Mouse (Mus musculus): Measurements from ENCODE around the gene Hist1h3e.
"Not testable (repeated sequence)": the region's sequence is repeated elsewhere in the genome, so short reads cannot be mapped to it uniquely, and the experiment has no call there.

Gene Hist1h3e

DNA sequence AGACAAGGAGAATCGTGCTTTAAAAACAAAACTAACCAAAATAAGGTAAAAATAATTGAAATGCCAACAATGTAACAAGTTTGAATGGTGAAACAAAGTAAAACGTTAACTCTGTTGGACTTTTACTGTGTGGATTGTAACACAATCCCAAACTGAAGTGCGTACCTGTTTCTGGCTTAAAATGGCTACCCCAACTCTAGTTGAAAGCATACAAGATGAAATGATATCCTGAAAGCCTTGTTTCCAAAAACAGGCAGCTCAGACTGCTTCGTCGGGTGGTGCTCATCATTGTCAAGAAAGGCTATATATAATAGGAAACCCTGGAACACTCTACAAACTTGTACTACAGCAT is 662 bp downstream of the Hist1h3e start:
- DNase-seq (ENCODE audit: low read depth): not testable (repeated sequence)

DNA sequence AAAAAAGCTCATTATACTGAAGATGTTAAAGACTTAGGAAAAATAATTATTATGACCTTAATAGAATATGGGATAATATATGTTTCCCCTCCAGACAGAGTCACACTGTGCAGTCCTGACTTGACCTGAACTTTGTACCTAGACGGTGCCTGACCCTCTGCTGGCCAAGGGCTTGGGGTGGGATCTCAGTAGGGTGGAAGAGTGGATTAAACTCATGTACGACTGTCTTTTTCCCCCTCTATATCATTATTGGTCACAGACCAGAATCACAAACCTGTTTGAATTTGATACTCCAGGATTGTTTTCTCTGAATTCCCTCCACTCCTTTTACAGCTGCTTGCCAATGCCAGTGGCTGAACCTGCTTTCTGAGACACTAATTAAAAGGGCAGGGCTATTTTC is 1.5 kb downstream of the Hist1h3e start:
- not testable (repeated sequence) for DNase-seq (ENCODE audit: low read depth)

GRCm38 (mm10) chr13:23556906-23557305 is 5.3 kb downstream of the Hist1h3e start:
- DNase-seq (ENCODE audit: low read depth): no peak

DNA sequence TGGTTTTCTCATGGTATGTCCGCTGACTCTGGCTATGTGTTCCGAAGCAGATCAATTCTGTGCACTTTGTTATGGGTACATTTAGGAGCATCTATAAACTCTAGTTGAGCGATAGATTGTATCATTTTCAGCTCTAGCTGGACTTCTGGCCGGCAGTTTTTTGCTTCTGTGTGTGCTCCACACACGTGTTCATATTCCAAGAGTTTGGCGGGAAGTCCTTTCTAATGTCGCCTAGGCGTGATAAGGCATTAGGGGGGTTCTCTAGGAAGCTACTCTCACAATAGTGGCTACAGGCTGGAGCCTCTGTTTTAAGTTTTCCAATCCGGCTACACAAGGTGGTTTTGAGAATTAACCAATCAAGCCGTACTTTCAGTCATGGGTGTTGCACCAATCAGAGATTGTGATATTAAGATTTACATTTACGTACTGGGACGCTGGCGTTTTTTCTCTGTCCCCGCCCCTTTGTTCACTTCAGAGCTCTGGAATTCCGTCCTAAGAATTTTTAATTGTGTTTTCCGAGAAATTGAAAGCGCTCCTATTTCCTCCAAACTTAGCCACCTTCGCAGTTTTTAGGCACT is 6.2 kb downstream of the Hist1h3e start:
- DNase-seq (ENCODE audit: low read depth): no peak

- no peak for DNase-seq (ENCODE audit: low read depth)
These were observed 7.0 kb downstream of the Hist1h3e start for GRCm38 (mm10) chr13:23554925-23555838.

DNA sequence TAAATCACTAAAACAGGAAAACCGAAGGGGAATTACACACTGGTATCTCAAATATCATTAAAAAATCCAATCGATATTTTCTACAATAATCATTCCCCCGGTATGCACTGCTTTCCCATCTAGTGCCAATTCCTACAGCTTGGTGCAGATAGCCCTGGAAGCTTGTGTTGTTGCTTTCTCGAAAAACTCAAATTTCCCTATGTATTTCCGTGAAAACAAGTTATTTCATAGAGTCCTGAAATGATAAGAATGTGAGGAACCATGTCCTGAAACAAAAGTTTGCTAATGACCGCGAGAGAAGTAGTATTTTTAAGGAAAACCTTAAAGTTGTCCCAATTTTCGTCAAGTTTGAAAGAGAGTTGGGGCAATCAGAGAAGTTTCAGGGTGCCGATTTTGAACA is 7.8 kb downstream of the Hist1h3e start:
- DNase-seq (ENCODE audit: low read depth): no peak

DNA sequence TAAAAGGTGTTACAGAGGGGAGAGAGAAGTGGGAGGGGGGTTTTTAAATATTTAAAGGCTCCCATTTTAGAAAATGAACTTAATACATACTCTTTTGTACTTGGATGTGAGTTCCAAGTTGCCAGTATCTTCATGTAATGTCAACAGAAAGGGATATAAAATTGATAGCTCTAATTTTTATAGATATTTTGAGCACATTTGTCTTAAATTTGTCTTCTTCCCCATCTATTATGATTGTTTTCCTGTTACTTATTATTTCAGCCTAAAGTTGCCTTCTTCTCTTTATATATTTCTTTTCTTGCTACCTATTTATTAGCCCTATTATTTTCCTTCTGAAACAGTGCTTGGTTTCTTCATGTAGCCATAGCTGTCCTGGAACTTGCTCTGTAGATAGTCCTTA is 9.2 kb downstream of the Hist1h3e start, which contains the start of gene Hist1h1d:
Hist1h1d (plus strand) TSS at position 301 of the 400 bp plus-strand sequence.
- DNase-seq (ENCODE audit: low read depth): no peak

- no peak for DNase-seq (ENCODE audit: low read depth)
These were observed 9.9 kb downstream of the Hist1h3e start for GRCm38 (mm10) chr13:23551931-23552914.

DNA sequence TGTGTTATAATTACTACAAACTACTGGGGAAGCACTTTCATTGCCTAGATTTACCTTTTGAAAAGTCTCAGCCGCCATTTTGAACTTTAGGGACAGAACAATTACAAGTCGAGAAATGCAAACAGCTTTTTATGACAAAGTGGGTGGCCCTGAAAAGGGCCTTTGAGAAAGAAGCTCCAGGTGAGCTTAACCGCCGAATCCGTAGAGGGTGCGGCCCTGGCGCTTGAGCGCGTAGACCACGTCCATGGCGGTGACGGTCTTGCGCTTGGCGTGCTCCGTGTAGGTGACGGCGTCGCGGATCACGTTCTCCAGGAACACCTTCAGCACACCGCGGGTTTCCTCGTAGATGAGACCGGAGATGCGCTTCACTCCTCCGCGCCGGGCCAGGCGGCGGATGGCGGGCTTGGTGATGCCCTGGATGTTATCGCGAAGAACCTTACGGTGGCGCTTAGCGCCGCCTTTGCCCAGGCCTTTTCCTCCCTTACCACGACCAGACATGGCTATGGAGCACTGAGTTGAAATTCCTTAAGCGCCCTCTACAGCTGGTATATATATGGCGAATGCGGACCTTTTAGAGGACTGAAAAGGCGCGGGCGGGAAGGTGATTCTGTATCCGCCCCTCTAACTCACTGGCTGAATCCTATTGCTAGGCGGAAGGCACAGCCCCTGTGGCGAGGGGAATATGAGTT is 10.9 kb downstream of the Hist1h3e start, which contains the start of gene Hist1h4f:
Hist1h4f (minus strand) TSS at position 503 of the 689 bp plus-strand sequence.
- peak; percentile 90 for DNase-seq (ENCODE audit: low read depth)

- DNase-seq (ENCODE audit: low read depth): no peak
These were observed 11.4 kb downstream of the Hist1h3e start for GRCm38 (mm10) chr13:23550761-23551145.

DNA sequence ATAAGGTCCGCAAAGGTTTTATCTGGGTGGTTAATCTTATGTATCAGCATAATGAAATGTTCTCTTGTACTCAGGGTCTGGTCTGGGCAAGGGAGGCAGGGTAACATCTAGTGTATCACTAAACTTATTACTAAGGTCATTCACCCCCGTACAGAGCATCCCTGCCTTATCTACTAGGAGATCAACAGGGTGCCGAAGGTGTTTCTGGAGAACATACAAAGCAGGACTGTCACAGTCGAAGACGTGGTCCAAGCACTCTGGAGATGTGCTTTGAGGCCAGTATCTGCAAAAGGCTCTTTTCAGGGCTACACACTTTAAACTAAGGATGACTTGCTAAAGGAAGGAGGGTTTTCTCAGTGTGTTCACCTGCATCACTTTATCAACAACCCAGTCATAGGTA is 15.5 kb downstream of the Hist1h3e start:
- no peak for DNase-seq (ENCODE audit: low read depth)

- DNase-seq (ENCODE audit: low read depth): not testable (repeated sequence)
These were observed 17.4 kb downstream of the Hist1h3e start for GRCm38 (mm10) chr13:23544787-23545120.

- DNase-seq (ENCODE audit: low read depth): peak; percentile 94
These were observed 18.0 kb downstream of the Hist1h3e start, which contains the start of gene Hist1h3f for GRCm38 (mm10) chr13:23543965-23544786. Gene Hist1h3f (plus strand): TSS chr13:23544052.

- peak; percentile 90 for DNase-seq (ENCODE audit: low read depth)
These were observed 19.1 kb downstream of the Hist1h3e start, which contains the start of gene Hist1h2bh for GRCm38 (mm10) chr13:23542999-23543607. Gene Hist1h2bh (minus strand): TSS chr13:23543392.

GRCm38 (mm10) chr13:23542225-23542980 is 19.8 kb downstream of the Hist1h3e start:
- DNase-seq (ENCODE audit: low read depth): not testable (repeated sequence)

GRCm38 (mm10) chr13:23541497-23541896 is 20.7 kb downstream of the Hist1h3e start:
- DNase-seq (ENCODE audit: low read depth): no peak

- DNase-seq (ENCODE audit: low read depth): not testable (repeated sequence)
These were observed 22.3 kb downstream of the Hist1h3e start for GRCm38 (mm10) chr13:23539821-23540220.

- no peak for DNase-seq (ENCODE audit: low read depth)
These were observed 23.9 kb downstream of the Hist1h3e start for GRCm38 (mm10) chr13:23538249-23538648.

- no peak for DNase-seq (ENCODE audit: low read depth)
These were observed 25.0 kb downstream of the Hist1h3e start for GRCm38 (mm10) chr13:23537006-23537710.

Data from c-Kit-positive CD71-negative TER-119-negative erythroid progenitor cells, embryonic 14.5 days (primary cell).